Mouse (Mus musculus): Measurements from ENCODE around the gene Hpn. TPM values are rescaled to one million over a fixed set of nuclear protein-coding genes. Genes with fewer than 3 reads are reported as not detected.
A peak's percentile ranks its signal among the peaks of the same experiment; 100 is the strongest.

Hpn gene
- polyA plus RNA-seq, 1 experiment from 2014 or later, result 2.2 TPM

GRCm38 (mm10) chr7:31122641-31123631 is 7.8 kb upstream of the Hpn start:
- Histone ChIP-seq H3K36me3 (ENCODE audit: control insufficient read depth, insufficient read depth, low read length) (no peaks in the 10 kb centered on the region), H3K4me2 (ENCODE audit: low read depth, severe bottlenecking) (no peak overlapping the region), H3K27ac (replicated peaks; ENCODE audit: low read depth, low read length) (no peak overlapping the region), H3K9me3 (ENCODE audit: control insufficient read depth, low read length) (no peaks in the 10 kb centered on the region), H3K4me3 (ENCODE audit: low read depth, low read length) (no peak overlapping the region), H3K27me3 (ENCODE audit: control insufficient read depth, insufficient read depth, low read length) (peaks cover 26% of the 10 kb centered on the region), H3K9ac (ENCODE audit: low read length) (no peak overlapping the region), H3K4me1 (ENCODE audit: control insufficient read depth, insufficient read depth, low read length) (peaks cover 4% of the 10 kb centered on the region; the same call in 1 of the 2 replicates)
- 88% methylated on average over 16 of the region's 16 CpGs for WGBS
- no peak for ATAC-seq (ENCODE audit: insufficient number of reproducible peaks, low FRiP score, low TSS enrichment, low read depth)
- DNase-seq (ENCODE audit: low spot score), result no peak

DNA sequence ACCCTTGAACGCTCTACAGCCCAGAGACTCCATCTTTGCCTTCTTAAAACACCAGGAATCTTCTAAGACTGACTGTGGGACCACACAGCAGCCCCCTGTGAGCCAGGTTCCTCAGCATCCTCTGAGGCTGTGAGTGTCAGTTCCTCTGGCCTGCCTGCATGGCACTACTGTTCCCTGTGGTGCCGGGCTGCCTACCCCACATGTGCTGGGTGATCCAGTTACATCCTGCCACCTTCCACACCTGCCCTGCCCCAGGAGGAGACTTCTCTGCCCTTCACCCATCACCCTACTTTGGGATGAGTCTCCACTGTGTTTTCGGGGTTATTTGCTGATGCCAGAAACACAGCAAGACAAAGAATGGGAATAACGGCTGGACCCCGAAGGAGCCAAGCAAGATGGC is 4.5 kb upstream of the Hpn start:
- Histone ChIP-seq H3K9me3 (ENCODE audit: control insufficient read depth, low read length) (no peaks in the 10 kb centered on the region), H3K36me3 (ENCODE audit: control insufficient read depth, insufficient read depth, low read length) (no peaks in the 10 kb centered on the region), H3K4me3 (ENCODE audit: low read depth, low read length) (no peak overlapping the region), H3K4me2 (ENCODE audit: low read depth, severe bottlenecking) (no peak overlapping the region), H3K9ac (ENCODE audit: low read length) (no peak overlapping the region), H3K27ac (replicated peaks; ENCODE audit: low read depth, low read length) (no peak overlapping the region), H3K4me1 (ENCODE audit: control insufficient read depth, insufficient read depth, low read length) (peaks cover 10% of the 10 kb centered on the region), H3K27me3 (ENCODE audit: control insufficient read depth, insufficient read depth, low read length) (no peaks in the 10 kb centered on the region)
- ATAC-seq (ENCODE audit: insufficient number of reproducible peaks, low FRiP score, low TSS enrichment, low read depth), result no peak
- DNase-seq (ENCODE audit: low spot score), result no peak
- WGBS, result 84% methylated on average over 5 of the region's 5 CpGs

DNA sequence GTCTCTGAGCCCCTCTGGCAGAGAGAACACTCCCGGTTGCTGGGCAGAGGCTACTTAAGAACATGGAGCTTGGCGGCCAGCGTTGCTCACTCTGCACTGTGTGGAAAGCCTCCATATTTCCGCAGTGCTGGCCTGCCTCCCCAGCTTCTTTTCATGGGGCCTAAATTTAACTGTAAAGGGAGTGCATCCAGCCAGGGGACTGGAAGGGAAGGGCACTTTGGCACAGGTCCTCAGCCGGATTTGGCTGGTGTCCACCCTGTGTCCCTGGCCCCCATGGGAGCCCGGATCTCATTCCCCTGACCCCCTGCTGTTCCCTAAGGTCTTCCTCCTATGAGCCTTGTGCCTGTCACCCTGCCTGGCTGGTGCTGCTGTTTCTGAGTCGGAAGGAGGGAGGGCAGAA is 3.4 kb upstream of the Hpn start:
- Histone ChIP-seq H3K36me3 (ENCODE audit: control insufficient read depth, insufficient read depth, low read length) (no peaks in the 10 kb centered on the region), H3K9me3 (ENCODE audit: control insufficient read depth, low read length) (no peaks in the 10 kb centered on the region), H3K4me3 (ENCODE audit: low read depth, low read length) (no peak overlapping the region), H3K4me2 (ENCODE audit: low read depth, severe bottlenecking) (no peak overlapping the region), H3K4me1 (ENCODE audit: control insufficient read depth, insufficient read depth, low read length) (peaks cover 10% of the 10 kb centered on the region), H3K27me3 (ENCODE audit: control insufficient read depth, insufficient read depth, low read length) (no peaks in the 10 kb centered on the region), H3K27ac (replicated peaks; ENCODE audit: low read depth, low read length) (no peak overlapping the region), H3K9ac (ENCODE audit: low read length) (no peak overlapping the region)
- WGBS, result 75% methylated on average over 7 of the region's 7 CpGs
- DNase-seq (ENCODE audit: low spot score), result no peak
- no peak for ATAC-seq (ENCODE audit: insufficient number of reproducible peaks, low FRiP score, low TSS enrichment, low read depth)

GRCm38 (mm10) chr7:31117465-31117864 is 2.4 kb upstream of the Hpn start:
- H3K9me3 ChIP-seq (ENCODE audit: control insufficient read depth, low read length), result no peaks in the 10 kb centered on the region
- no peak overlapping the region for H3K4me2 ChIP-seq (ENCODE audit: low read depth, severe bottlenecking)
- H3K4me3 ChIP-seq (ENCODE audit: low read depth, low read length), result no peak overlapping the region
- no peak for ATAC-seq (ENCODE audit: insufficient number of reproducible peaks, low FRiP score, low TSS enrichment, low read depth)
- H3K36me3 ChIP-seq (ENCODE audit: control insufficient read depth, insufficient read depth, low read length), result no peaks in the 10 kb centered on the region
- peaks cover 10% of the 10 kb centered on the region for H3K4me1 ChIP-seq (ENCODE audit: control insufficient read depth, insufficient read depth, low read length)
- DNase-seq (ENCODE audit: low spot score), result no peak
- no peak overlapping the region for H3K9ac ChIP-seq (ENCODE audit: low read length)
- no peak overlapping the region for H3K27ac ChIP-seq (replicated peaks; ENCODE audit: low read depth, low read length)
- no peaks in the 10 kb centered on the region for H3K27me3 ChIP-seq (ENCODE audit: control insufficient read depth, insufficient read depth, low read length)
- 87% methylated on average over 11 of the region's 11 CpGs for WGBS

GRCm38 (mm10) chr7:31116721-31117145 is 1.6 kb upstream of the Hpn start:
- no peaks in the 10 kb centered on the region for H3K9me3 ChIP-seq (ENCODE audit: control insufficient read depth, low read length)
- H3K27me3 ChIP-seq (ENCODE audit: control insufficient read depth, insufficient read depth, low read length), result no peaks in the 10 kb centered on the region
- no peak overlapping the region for H3K9ac ChIP-seq (ENCODE audit: low read length)
- no peak overlapping the region for H3K4me2 ChIP-seq (ENCODE audit: low read depth, severe bottlenecking)
- DNase-seq (ENCODE audit: low spot score) (no peak), ATAC-seq (ENCODE audit: insufficient number of reproducible peaks, low FRiP score, low TSS enrichment, low read depth) (no peak; the same call in 1 of the 2 replicates)
- H3K36me3 ChIP-seq (ENCODE audit: control insufficient read depth, insufficient read depth, low read length), result no peaks in the 10 kb centered on the region
- 43% methylated on average over 12 of the region's 16 CpGs for WGBS
- no peak overlapping the region for H3K27ac ChIP-seq (replicated peaks; ENCODE audit: low read depth, low read length)
- peaks cover 10% of the 10 kb centered on the region for H3K4me1 ChIP-seq (ENCODE audit: control insufficient read depth, insufficient read depth, low read length)
- H3K4me3 ChIP-seq (ENCODE audit: low read depth, low read length), result no peak overlapping the region

GRCm38 (mm10) chr7:31115587-31116043 is 525 bp upstream of the Hpn start:
- Histone ChIP-seq H3K27ac (replicated peaks; ENCODE audit: low read depth, low read length) (0 out of 2 replicates have a peak overlapping the region, but pooled peaks have one; percentile 14), H3K27me3 (ENCODE audit: control insufficient read depth, insufficient read depth, low read length) (no peaks in the 10 kb centered on the region), H3K9ac (ENCODE audit: low read length) (peak overlapping the region; percentile 30; the same call in 1 of the 2 replicates), H3K9me3 (ENCODE audit: control insufficient read depth, low read length) (no peaks in the 10 kb centered on the region), H3K36me3 (ENCODE audit: control insufficient read depth, insufficient read depth, low read length) (no peaks in the 10 kb centered on the region), H3K4me2 (ENCODE audit: low read depth, severe bottlenecking) (0 out of 2 replicates have a peak overlapping the region, but pooled peaks have one; percentile 4), H3K4me3 (ENCODE audit: low read depth, low read length) (no peak overlapping the region), H3K4me1 (ENCODE audit: control insufficient read depth, insufficient read depth, low read length) (peaks cover 10% of the 10 kb centered on the region)
- 32% methylated on average over 17 of the region's 17 CpGs for WGBS
- DNase-seq (ENCODE audit: low spot score) (peak; percentile 52), ATAC-seq (ENCODE audit: insufficient number of reproducible peaks, low FRiP score, low TSS enrichment, low read depth) (0 out of 2 replicates have a peak, but pooled peaks have one; percentile 17)

DNA sequence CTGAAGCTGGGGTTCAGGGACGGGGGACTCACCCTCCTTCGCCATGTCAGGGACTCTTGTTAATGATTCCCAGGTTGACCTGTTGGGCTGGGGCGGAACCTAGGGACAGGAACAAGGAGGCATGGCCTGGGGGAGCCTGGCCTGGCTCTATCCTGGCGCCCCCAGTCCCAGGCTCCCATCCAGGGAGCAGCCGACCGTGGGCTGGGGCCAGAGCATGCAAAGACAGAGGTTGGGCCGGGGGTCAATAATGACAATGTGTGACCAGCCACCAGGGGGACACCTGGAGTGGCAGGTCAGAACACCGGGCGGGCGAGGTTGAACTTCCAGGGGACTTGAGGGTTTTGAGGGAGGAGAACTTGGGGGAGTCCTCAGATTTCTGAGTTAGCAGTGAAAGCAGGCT is 444 bp downstream of the Hpn start:
- ATAC-seq (ENCODE audit: insufficient number of reproducible peaks, low FRiP score, low TSS enrichment, low read depth), result no peak
- peaks cover 10% of the 10 kb centered on the region for H3K4me1 ChIP-seq (ENCODE audit: control insufficient read depth, insufficient read depth, low read length)
- no peak overlapping the region for H3K4me3 ChIP-seq (ENCODE audit: low read depth, low read length)
- 50% methylated on average over 10 of the region's 10 CpGs for WGBS
- no peaks in the 10 kb centered on the region for H3K27me3 ChIP-seq (ENCODE audit: control insufficient read depth, insufficient read depth, low read length)
- H3K4me2 ChIP-seq (ENCODE audit: low read depth, severe bottlenecking), result no peak overlapping the region
- peak; percentile 40 for DNase-seq (ENCODE audit: low spot score)
- no peak overlapping the region for H3K9ac ChIP-seq (ENCODE audit: low read length)
- no peak overlapping the region for H3K27ac ChIP-seq (replicated peaks; ENCODE audit: low read depth, low read length)
- H3K36me3 ChIP-seq (ENCODE audit: control insufficient read depth, insufficient read depth, low read length), result no peaks in the 10 kb centered on the region
- no peaks in the 10 kb centered on the region for H3K9me3 ChIP-seq (ENCODE audit: control insufficient read depth, low read length)

- Histone ChIP-seq H3K4me3 (ENCODE audit: low read depth, low read length) (no peak overlapping the region), H3K9ac (ENCODE audit: low read length) (no peak overlapping the region), H3K4me2 (ENCODE audit: low read depth, severe bottlenecking) (no peak overlapping the region), H3K27me3 (ENCODE audit: control insufficient read depth, insufficient read depth, low read length) (no peaks in the 10 kb centered on the region), H3K27ac (replicated peaks; ENCODE audit: low read depth, low read length) (no peak overlapping the region), H3K9me3 (ENCODE audit: control insufficient read depth, low read length) (no peaks in the 10 kb centered on the region), H3K36me3 (ENCODE audit: control insufficient read depth, insufficient read depth, low read length) (no peaks in the 10 kb centered on the region), H3K4me1 (ENCODE audit: control insufficient read depth, insufficient read depth, low read length) (peaks cover 10% of the 10 kb centered on the region)
- 67% methylated on average over 6 of the region's 6 CpGs for WGBS
- ATAC-seq (ENCODE audit: insufficient number of reproducible peaks, low FRiP score, low TSS enrichment, low read depth), result no peak
- no peak for DNase-seq (ENCODE audit: low spot score)
Measured at GRCm38 (mm10) chr7:31113800-31114199, 1.3 kb downstream of the Hpn start.

Measured in limb, embryonic 11.5 days (tissue).